Mouse (Mus musculus) kidney, postnatal 0 days (tissue): ENCODE results near the gene Gm44790. TPM values are rescaled to one million over a fixed set of nuclear protein-coding genes. Genes with fewer than 3 reads are reported as not detected.

Experiments
- ATAC-seq: fragments of 200-750 bp; cut with Nextera tagmentation; replicated peaks from 2 replicates; pipeline ENCODE4 v1.8.0; 2017; ENCODE audit warnings: low read depth, moderate number of reproducible peaks, moderate TSS enrichment, moderate library complexity; ENCODE audit not compliant: low FRiP score
- DNase-seq: peaks from one replicate; pipeline ENCODE4 v3.0.0-alpha.2; 2016; ENCODE audit warnings: low spot score
- H3K27ac ChIP-seq: fragments of 300-500 bp; sonication (generic); 2 replicates; pipeline ENCODE4 v1.5.1; 2014; ENCODE audit warnings: mild to moderate bottlenecking
- H3K27me3 ChIP-seq: fragments of 300-500 bp; sonication (generic); 2 replicates; pipeline ENCODE4 v1.6.1; 2014; ENCODE audit warnings: low read length, mixed read lengths; ENCODE audit not compliant: insufficient read depth
- H3K36me3 ChIP-seq: fragments of 300-500 bp; sonication (generic); 2 replicates; pipeline ENCODE4 v1.6.1; 2014; ENCODE audit warnings: low read length, mixed read lengths; ENCODE audit not compliant: insufficient read depth
- H3K4me1 ChIP-seq: fragments of 300-500 bp; sonication (generic); replicated peaks from 2 replicates; pipeline ENCODE4 v1.6.1; 2014; ENCODE audit warnings: antibody characterized with exemption, low read length, mixed read lengths; ENCODE audit not compliant: insufficient read depth
- H3K4me2 ChIP-seq: fragments of 300-500 bp; sonication (generic); 2 replicates; pipeline ENCODE4 v1.6.1; 2014; ENCODE audit warnings: mild to moderate bottlenecking, low read length, moderate library complexity, mixed read lengths
- H3K4me3 ChIP-seq: fragments of 300-500 bp; sonication (generic); replicated peaks from 2 replicates; pipeline ENCODE4 v1.5.1; 2014; ENCODE audit warnings: low read depth, low read length
- H3K9ac ChIP-seq: fragments of 300-500 bp; sonication (generic); 2 replicates; pipeline ENCODE4 v1.6.1; 2014; ENCODE audit warnings: low read depth, low read length
- H3K9me3 ChIP-seq: fragments of 300-500 bp; sonication (generic); replicated peaks from 2 replicates; pipeline ENCODE4 v1.6.1; 2016; ENCODE audit warnings: low read length, inconsistent platforms, mixed read lengths
- CTCF ChIP-seq: IDR thresholded peaks from 2 replicates; pipeline ENCODE4 v1.5.1; 2016; ENCODE audit warnings: antibody characterized with exemption, low read depth, mild to moderate bottlenecking, moderate library complexity
- WGBS: fragments of 180-500 bp; shearing (Covaris S2); extraction: QIAGEN DNeasy Blood & Tissue Kit; methylation state at CpG from one replicate; pipeline ENCODE4 v1.1.7; 2014; 5-methylcytosine and 5-hydroxymethylcytosine counted together
- polyA plus RNA-seq: library from polyadenylated mRNA; unstranded; fragments of >200 nt; fragmentation: Nextera tagmentation; extraction: Ambion mirVana; gene quantifications from 2 replicates; pipeline ENCODE4 v1.2.1, GENCODE M21; 2015

Gm44790 gene
- polyA plus RNA-seq, 1 experiment from 2014 or later: not detected

DNA sequence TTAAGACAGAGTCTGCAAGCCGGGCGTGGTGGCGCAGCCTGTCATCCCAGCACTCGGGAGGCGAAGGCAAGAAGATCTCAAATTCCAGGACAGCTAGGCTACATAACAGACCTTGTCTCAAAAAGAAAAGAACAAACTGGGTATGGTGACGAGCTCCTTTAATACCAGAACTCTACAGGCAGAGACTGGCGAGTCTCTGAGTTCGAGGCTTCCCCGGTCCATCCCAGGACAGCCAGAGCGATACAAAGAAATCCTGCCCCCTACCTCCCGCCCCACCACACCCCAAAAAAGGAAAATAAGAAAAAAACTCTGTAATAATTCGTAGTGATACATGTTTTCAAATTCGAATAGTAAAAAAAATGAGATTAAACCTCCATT, 12.7 kb downstream of the Gm44790 start:
- no peak for ATAC-seq
- no peak for DNase-seq
- Histone ChIP-seq H3K36me3 (peaks cover 10% of the 10 kb centered on the region), H3K27ac (peak overlapping the region; percentile 97), H3K4me2 (peak overlapping the region; percentile 62), H3K4me1 (peaks cover 5% of the 10 kb centered on the region), H3K27me3 (no peaks in the 10 kb centered on the region), H3K9ac (peak overlapping the region; percentile 77), H3K9me3 (no peaks in the 10 kb centered on the region), H3K4me3 (peak overlapping the region; percentile 52)
- TF ChIP-seq CTCF: no peak; the same call in 1 of the 2 replicates
- WGBS: 4% methylated on average over 13 of the region's 13 CpGs

DNA sequence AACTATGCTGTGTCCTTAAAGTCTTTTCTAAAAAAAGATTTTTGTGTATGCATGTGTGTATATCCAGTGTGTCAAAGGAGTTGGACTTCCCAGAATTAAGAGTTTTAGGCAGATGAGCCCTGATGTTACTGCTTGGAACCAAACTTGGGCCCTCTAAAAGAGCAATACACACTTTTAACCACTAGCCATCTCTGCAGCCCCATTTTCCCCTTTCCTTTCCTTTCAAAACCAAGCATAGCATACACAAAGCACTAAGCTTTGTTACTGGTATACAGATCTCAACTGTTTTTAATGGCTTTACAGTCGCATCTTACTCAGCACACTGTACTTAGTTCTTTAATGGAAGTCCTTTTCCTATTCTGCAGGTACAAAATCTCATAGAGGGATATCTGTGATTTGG, 13.1 kb downstream of the Gm44790 start:
- no peaks in the 10 kb centered on the region for H3K27me3 ChIP-seq
- H3K4me1 ChIP-seq: peaks cover 5% of the 10 kb centered on the region
- peak overlapping the region; percentile 62 for H3K4me2 ChIP-seq
- H3K9me3 ChIP-seq: no peaks in the 10 kb centered on the region
- peaks cover 13% of the 10 kb centered on the region for H3K36me3 ChIP-seq
- DNase-seq: peak; percentile 9
- TF ChIP-seq CTCF: no peak
- H3K4me3 ChIP-seq: peak overlapping the region; percentile 52
- peak overlapping the region; percentile 77 for H3K9ac ChIP-seq
- WGBS: 90% methylated on average over 1 of the region's 1 CpGs
- ATAC-seq: no peak
- H3K27ac ChIP-seq: peak overlapping the region; percentile 97; the same call in 1 of the 2 replicates

GRCm38 (mm10) chr6:86441571-86441970, 15.1 kb downstream of the Gm44790 start:
- Histone ChIP-seq H3K4me2 (no peak overlapping the region), H3K4me1 (peaks cover 5% of the 10 kb centered on the region), H3K27me3 (no peaks in the 10 kb centered on the region), H3K9me3 (no peaks in the 10 kb centered on the region), H3K4me3 (no peak overlapping the region), H3K36me3 (peaks cover 22% of the 10 kb centered on the region), H3K9ac (no peak overlapping the region), H3K27ac (no peak overlapping the region)
- WGBS: 96% methylated on average over 10 of the region's 10 CpGs
- TF ChIP-seq CTCF: no peak
- ATAC-seq: no peak
- no peak for DNase-seq

- Histone ChIP-seq H3K4me1 (no peaks in the 10 kb centered on the region), H3K9ac (no peak overlapping the region), H3K4me3 (no peak overlapping the region), H3K36me3 (peaks cover 42% of the 10 kb centered on the region), H3K27ac (no peak overlapping the region), H3K9me3 (no peaks in the 10 kb centered on the region), H3K4me2 (no peak overlapping the region), H3K27me3 (no peaks in the 10 kb centered on the region)
- TF ChIP-seq CTCF: no peak
- 96% methylated on average over 18 of the region's 18 CpGs for WGBS
- no peak for DNase-seq
- ATAC-seq: no peak
These were observed 19.1 kb downstream of the Gm44790 start for GRCm38 (mm10) chr6:86445551-86445950.

DNA sequence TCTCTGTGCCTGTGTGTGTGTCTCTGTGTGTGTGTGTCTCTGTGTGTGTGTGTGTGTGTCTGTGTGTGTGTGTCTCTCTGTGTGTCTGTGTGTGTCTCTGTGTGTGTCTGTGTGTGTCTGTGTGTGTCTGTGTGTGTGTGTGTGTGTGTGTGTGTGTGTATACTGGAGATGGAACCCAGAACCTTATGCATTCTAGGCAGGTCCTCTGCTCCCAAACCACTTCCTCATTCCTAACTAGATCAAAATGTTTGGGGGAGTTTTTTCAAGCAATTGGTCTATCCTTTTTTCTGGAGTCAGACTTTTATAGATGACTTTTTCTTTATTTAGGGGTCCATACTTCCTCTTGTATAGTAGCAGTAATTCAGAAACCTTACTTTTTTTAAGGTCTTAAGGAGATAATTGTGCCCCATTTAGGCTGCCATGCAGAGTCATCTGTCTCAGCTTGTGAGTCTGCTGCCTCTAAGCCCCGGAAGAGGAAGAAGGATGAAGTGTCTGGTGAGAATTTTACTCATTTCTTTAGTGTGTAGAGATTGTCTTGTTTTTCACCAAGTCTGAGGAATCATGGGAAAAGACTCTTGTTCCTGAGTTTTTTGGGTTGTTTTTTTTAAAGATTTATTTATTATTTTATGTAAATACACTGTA, 20.6 kb downstream of the Gm44790 start:
- Histone ChIP-seq H3K9me3 (no peaks in the 10 kb centered on the region), H3K36me3 (peaks cover 48% of the 10 kb centered on the region), H3K4me2 (no peak overlapping the region), H3K4me1 (no peaks in the 10 kb centered on the region), H3K4me3 (no peak overlapping the region), H3K27ac (no peak overlapping the region), H3K27me3 (no peaks in the 10 kb centered on the region), H3K9ac (no peak overlapping the region)
- DNase-seq (no peak), ATAC-seq (no peak)
- TF ChIP-seq CTCF: no peak
- 88% methylated on average over 1 of the region's 1 CpGs for WGBS

DNA sequence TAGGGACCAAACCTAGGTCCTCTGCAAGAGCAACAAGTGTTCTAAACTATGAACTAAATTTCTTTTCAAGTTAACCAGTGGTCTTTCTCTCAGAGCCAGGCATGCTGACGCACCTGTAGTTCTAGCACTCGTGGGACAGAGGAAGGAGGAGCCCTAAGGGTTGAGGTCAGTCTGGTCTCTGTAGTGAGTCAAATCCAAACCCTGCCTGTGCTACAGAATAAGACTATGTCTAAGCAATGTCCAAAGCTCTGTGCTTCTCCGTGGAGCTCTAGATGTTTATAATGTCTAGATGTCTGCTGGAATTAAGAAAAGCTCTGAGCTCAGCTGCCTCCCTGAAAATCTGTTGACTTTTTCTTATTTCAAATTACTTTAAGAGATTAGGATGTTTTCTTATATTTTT, 30.3 kb downstream of the Gm44790 start:
- H3K9ac ChIP-seq: no peak overlapping the region
- no peak for TF ChIP-seq CTCF
- no peaks in the 10 kb centered on the region for H3K4me1 ChIP-seq
- H3K27me3 ChIP-seq: no peaks in the 10 kb centered on the region
- no peak overlapping the region for H3K27ac ChIP-seq
- DNase-seq (no peak), ATAC-seq (no peak)
- no peak overlapping the region for H3K4me3 ChIP-seq
- peaks cover 18% of the 10 kb centered on the region for H3K36me3 ChIP-seq
- H3K4me2 ChIP-seq: no peak overlapping the region
- H3K9me3 ChIP-seq: no peaks in the 10 kb centered on the region
- WGBS: 84% methylated on average over 3 of the region's 3 CpGs

DNA sequence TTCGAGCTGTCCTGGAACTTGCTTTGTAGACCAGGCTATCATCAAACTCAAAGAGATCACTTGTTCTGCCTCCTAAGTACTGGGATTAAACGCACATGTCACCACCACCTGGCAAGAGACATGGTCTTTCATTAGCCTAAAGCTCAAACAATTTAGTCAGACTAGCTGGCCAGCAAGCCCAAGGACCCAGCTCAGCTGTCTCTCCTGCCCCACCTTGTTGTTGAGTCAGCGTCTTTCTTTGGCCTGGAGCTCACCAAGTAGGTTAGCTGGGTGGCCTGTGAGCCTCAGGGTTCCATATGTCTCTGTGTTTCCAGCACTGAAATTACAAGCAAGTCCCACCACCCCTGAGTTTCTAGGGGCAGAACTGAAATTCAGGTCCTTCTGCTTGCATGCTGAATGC, 36.6 kb downstream of the Gm44790 start:
- no peak for DNase-seq
- WGBS: 93% methylated on average over 3 of the region's 3 CpGs

More for the DNA sequence above, 36.6 kb downstream of the Gm44790 start:
- Histone ChIP-seq H3K4me1 (no peaks in the 10 kb centered on the region), H3K9ac (no peak overlapping the region), H3K27ac (no peak overlapping the region), H3K9me3 (no peaks in the 10 kb centered on the region), H3K36me3 (peaks cover 18% of the 10 kb centered on the region; the same call in 1 of the 2 replicates), H3K4me2 (no peak overlapping the region), H3K27me3 (no peaks in the 10 kb centered on the region), H3K4me3 (no peak overlapping the region)
- no peak for ATAC-seq
- TF ChIP-seq CTCF: no peak
